ENCODE assay signal across 11 mouse cellular contexts in genomic region chr1:153191237-153191942, GRCm38 (mm10). TPM values are rescaled to one million over a fixed set of nuclear protein-coding genes. Genes with fewer than 3 reads are reported as not detected.
DNase-seq lines count a peak whose midpoint lies in the region; ATAC-seq lines count a peak whose summit lies in the region.
"Had no signal": no experiment of that assay in that cellular context is flagged by ENCODE, and none has a peak within 500 bp of the region (broad histone marks: within the 10 kb centered on the region; RNA-seq: fewer than 3 reads in every experiment).

No protein-coding gene starts in this region.

- no peak overlapping the region for H3K4me3 ChIP-seq in forebrain, embryonic 11.5 days (ENCODE audit: low read depth, low read length)
- no peak overlapping the region for H3K4me3 ChIP-seq in forebrain, embryonic 10.5 days
- H3K4me3 ChIP-seq in embryonic facial prominence, embryonic 14.5 days (ENCODE audit: low read depth, low read length): no peak overlapping the region
- H3K4me3 ChIP-seq in intestine, embryonic 15.5 days (replicated peaks): no peak overlapping the region
- H3K4me3 ChIP-seq in midbrain, embryonic 14.5 days (replicated peaks; ENCODE audit: low read depth, low read length): no peak overlapping the region

- no peaks in the 10 kb centered on the region; the same call in 1 of the 2 replicates for H3K4me1 ChIP-seq in forebrain, embryonic 11.5 days (replicated peaks; ENCODE audit: control insufficient read depth, insufficient read depth, low read length)
- peaks cover 21% of the 10 kb centered on the region for H3K4me1 ChIP-seq in forebrain, embryonic 10.5 days
- H3K4me1 ChIP-seq in embryonic facial prominence, embryonic 14.5 days (ENCODE audit: control insufficient read depth, insufficient read depth, low read length): peaks cover 15% of the 10 kb centered on the region; the same call in 1 of the 2 replicates
- H3K4me1 ChIP-seq in intestine, embryonic 15.5 days (replicated peaks): peaks cover 13% of the 10 kb centered on the region; the same call in 1 of the 2 replicates
- peaks cover 15% of the 10 kb centered on the region; the same call in 1 of the 2 replicates for H3K4me1 ChIP-seq in midbrain, embryonic 14.5 days (ENCODE audit: control insufficient read depth, insufficient read depth, low read length)

- no peak for ATAC-seq in forebrain, embryonic 11.5 days (replicated peaks; ENCODE audit: low FRiP score)
- ATAC-seq in embryonic facial prominence, embryonic 14.5 days (ENCODE audit: low read depth): 0 out of 2 replicates have a peak, but pooled peaks have one; percentile 19
- ATAC-seq in intestine, embryonic 15.5 days: no peak
- peak; percentile 58; the same call in 1 of the 2 replicates for ATAC-seq in midbrain, embryonic 14.5 days (ENCODE audit: low FRiP score, low TSS enrichment)

- peaks cover 7% of the 10 kb centered on the region; the same call in 1 of the 2 replicates for H3K27me3 ChIP-seq in forebrain, embryonic 11.5 days (ENCODE audit: control insufficient read depth, insufficient read depth, low read length)
- peaks cover 27% of the 10 kb centered on the region for H3K27me3 ChIP-seq in forebrain, embryonic 10.5 days (ENCODE audit: poor library complexity, severe bottlenecking)
- H3K27me3 ChIP-seq in embryonic facial prominence, embryonic 14.5 days (replicated peaks; ENCODE audit: control insufficient read depth, insufficient read depth, low read length): peaks cover 10% of the 10 kb centered on the region
- H3K27me3 ChIP-seq in intestine, embryonic 15.5 days (replicated peaks): no peaks in the 10 kb centered on the region
- peaks cover 6% of the 10 kb centered on the region for H3K27me3 ChIP-seq in midbrain, embryonic 14.5 days (ENCODE audit: control insufficient read depth, insufficient read depth, low read length)

- no peak overlapping the region for H3K9ac ChIP-seq in forebrain, embryonic 11.5 days (ENCODE audit: low read length)
- H3K9ac ChIP-seq in embryonic facial prominence, embryonic 14.5 days (ENCODE audit: low read depth, low read length): no peak overlapping the region
- no peak overlapping the region for H3K9ac ChIP-seq in intestine, embryonic 15.5 days
- H3K9ac ChIP-seq in midbrain, embryonic 14.5 days (replicated peaks; ENCODE audit: low read length): no peak overlapping the region
- H3K9ac ChIP-seq: liver, embryonic 14.5 days had no signal

- H3K27ac ChIP-seq in forebrain, embryonic 11.5 days (ENCODE audit: low read depth, low read length): 0 out of 2 replicates have a peak overlapping the region, but pooled peaks have one; percentile 6
- H3K27ac ChIP-seq in forebrain, embryonic 10.5 days: no peak overlapping the region
- H3K27ac ChIP-seq in embryonic facial prominence, embryonic 14.5 days (replicated peaks; ENCODE audit: low read depth, low read length): peak overlapping the region; percentile 61
- H3K27ac ChIP-seq in intestine, embryonic 15.5 days: peak overlapping the region; percentile 11; the same call in 1 of the 2 replicates
- H3K27ac ChIP-seq in midbrain, embryonic 14.5 days (replicated peaks; ENCODE audit: low read depth, low read length): peak overlapping the region; percentile 63; the same call in 1 of the 2 replicates
- H3K27ac ChIP-seq: liver, embryonic 14.5 days had no signal

- H3K4me2 ChIP-seq in forebrain, embryonic 11.5 days (ENCODE audit: low read depth, low read length, severe bottlenecking): no peak overlapping the region
- peak overlapping the region; percentile 20 for H3K4me2 ChIP-seq in embryonic facial prominence, embryonic 14.5 days (ENCODE audit: low read depth, low read length)
- H3K4me2 ChIP-seq in intestine, embryonic 15.5 days (replicated peaks): no peak overlapping the region
- H3K4me2 ChIP-seq in midbrain, embryonic 14.5 days (ENCODE audit: low read length): peak overlapping the region; percentile 33; the same call in 1 of the 2 replicates

- DNase-seq in forebrain, embryonic 11.5 days (ENCODE audit: low spot score): no peak
- DNase-seq in forebrain, embryonic 10.5 days (ENCODE audit: extremely low spot score, low spot score): no peak
- no peak for DNase-seq in embryonic facial prominence, embryonic 14.5 days (ENCODE audit: low spot score)
- DNase-seq in midbrain, embryonic 14.5 days: peak; percentile 48
- DNase-seq in adrenal gland, adult (ENCODE audit: inconsistent age in 2 of 2, low spot score in 1 of 2): no peak
- no peak for DNase-seq in cerebellum, postnatal 10 days
- no peak for DNase-seq in c-Kit-positive CD71-positive TER-119-positive erythroid progenitor cells, embryonic 14.5 days (ENCODE audit: low spot score)
- DNase-seq: B cell, adult 2 months; right cerebral cortex, postnatal 25 days had no signal

- H3K36me3 ChIP-seq in forebrain, embryonic 11.5 days (ENCODE audit: control insufficient read depth, insufficient read depth, low read length): no peaks in the 10 kb centered on the region
- no peaks in the 10 kb centered on the region for H3K36me3 ChIP-seq in forebrain, embryonic 10.5 days (replicated peaks)
- H3K36me3 ChIP-seq in embryonic facial prominence, embryonic 14.5 days (ENCODE audit: control insufficient read depth, insufficient read depth, low read length): no peaks in the 10 kb centered on the region
- H3K36me3 ChIP-seq in intestine, embryonic 15.5 days: no peaks in the 10 kb centered on the region
- H3K36me3 ChIP-seq in midbrain, embryonic 14.5 days (ENCODE audit: control insufficient read depth, insufficient read depth, low read length): no peaks in the 10 kb centered on the region

- 65% methylated on average over 15 of the region's 15 CpGs for WGBS in forebrain, embryonic 11.5 days
- WGBS in forebrain, embryonic 10.5 days: 83% methylated on average over 15 of the region's 15 CpGs
- WGBS in embryonic facial prominence, embryonic 14.5 days: 53% methylated on average over 15 of the region's 15 CpGs
- 64% methylated on average over 15 of the region's 15 CpGs for WGBS in intestine, embryonic 15.5 days
- 31% methylated on average over 15 of the region's 15 CpGs for WGBS in midbrain, embryonic 14.5 days

- H3K9me3 ChIP-seq in forebrain, embryonic 11.5 days (ENCODE audit: control insufficient read depth, low read length): no peaks in the 10 kb centered on the region
- no peaks in the 10 kb centered on the region for H3K9me3 ChIP-seq in forebrain, embryonic 10.5 days
- H3K9me3 ChIP-seq in embryonic facial prominence, embryonic 14.5 days (ENCODE audit: control insufficient read depth, low read length): no peaks in the 10 kb centered on the region
- H3K9me3 ChIP-seq in intestine, embryonic 15.5 days: no peaks in the 10 kb centered on the region
- no peaks in the 10 kb centered on the region for H3K9me3 ChIP-seq in midbrain, embryonic 14.5 days (ENCODE audit: control insufficient read depth, low read length)

RNA-seq across cellular contexts. Expression of gene Lamc2, which starts 5.1 kb away (rescaled TPM):
- polyA plus RNA-seq in forebrain, embryonic 11.5 days (2014; fragmentation: Nextera tagmentation; extraction: Ambion mirVana): 0.48 and 0.55 TPM in 2 replicates
- 1.4 and 1.8 TPM in 2 replicates for polyA plus RNA-seq in forebrain, embryonic 10.5 days (2016; fragmentation: Nextera tagmentation; extraction: Ambion mirVana)
- 10.7 and 12.4 TPM in 2 replicates for polyA plus RNA-seq in embryonic facial prominence, embryonic 14.5 days (2014; fragmentation: Nextera tagmentation; extraction: Ambion mirVana)
- 7.2 and 7.3 TPM in 2 replicates for polyA plus RNA-seq in intestine, embryonic 15.5 days (2015; fragmentation: Nextera tagmentation; extraction: Ambion mirVana)
- 1.3 and 2.3 TPM in 2 replicates for polyA plus RNA-seq in midbrain, embryonic 14.5 days (2014; fragmentation: Nextera tagmentation; extraction: Ambion mirVana)

Comparison
In these comparisons a context has a peak if more than half of its experiments do, and no peak if none do; other contexts are left out.
1. ATAC-seq: peak in embryonic facial prominence, embryonic 14.5 days (single experiment) and midbrain, embryonic 14.5 days (single experiment); none in forebrain, embryonic 11.5 days (single experiment) and intestine, embryonic 15.5 days (single experiment).
2. H3K4me2 ChIP-seq: peak in embryonic facial prominence, embryonic 14.5 days (single experiment) and midbrain, embryonic 14.5 days (single experiment); none in forebrain, embryonic 11.5 days (single experiment) and intestine, embryonic 15.5 days (single experiment).